8 mouse cellular contexts compared by ENCODE assay signal in the genomic region with DNA sequence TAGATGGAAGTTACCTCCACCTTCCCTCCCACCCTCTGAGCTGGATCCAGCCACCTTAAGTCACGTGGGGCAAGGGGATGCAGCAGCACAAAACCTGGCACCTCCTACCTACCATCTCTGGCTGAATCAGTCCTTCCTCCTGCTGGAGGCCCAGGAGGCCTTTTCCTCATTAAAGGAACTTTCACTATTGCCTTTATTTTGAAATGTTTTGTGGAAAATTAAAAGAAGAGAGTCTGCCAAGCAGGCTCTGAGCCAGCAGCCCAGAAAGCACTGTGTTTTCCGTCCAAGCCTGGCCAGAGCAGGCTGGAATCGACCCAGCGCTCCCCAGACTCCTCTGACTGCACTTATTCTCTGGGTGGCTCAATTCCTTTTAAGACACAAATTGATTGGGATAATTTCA.
DNase-seq lines count a peak whose midpoint lies in the region; ATAC-seq and TF ChIP-seq lines count a peak whose summit lies in the region.

No protein-coding gene starts in this region.

- H3K36me3 ChIP-seq in forebrain, embryonic 15.5 days: 0 out of 2 replicates have a peak, but pooled peaks cover 4% of the 10 kb centered on the region
- no peaks in the 10 kb centered on the region for H3K36me3 ChIP-seq in forebrain, embryonic 11.5 days (ENCODE audit: control insufficient read depth, insufficient read depth, low read length)

- H3K27ac ChIP-seq in forebrain, embryonic 15.5 days (replicated peaks): 0 out of 2 replicates have a peak overlapping the region, but pooled peaks have one; percentile 15
- H3K27ac ChIP-seq in forebrain, embryonic 11.5 days (ENCODE audit: low read depth, low read length): no peak overlapping the region
- no peak overlapping the region for H3K27ac ChIP-seq in layer of hippocampus, adult 2 months

- peaks cover 5% of the 10 kb centered on the region; the same call in 1 of the 2 replicates for H3K27me3 ChIP-seq in forebrain, embryonic 15.5 days
- H3K27me3 ChIP-seq in forebrain, embryonic 11.5 days (ENCODE audit: control insufficient read depth, insufficient read depth, low read length): no peaks in the 10 kb centered on the region

- 30% methylated on average over 4 of the region's 4 CpGs for WGBS in forebrain, embryonic 15.5 days
- WGBS in forebrain, embryonic 11.5 days: 85% methylated on average over 4 of the region's 4 CpGs

- no peak for TF ChIP-seq CTCF in layer of hippocampus, adult 2 months (conservative IDR thresholded peaks at IDR 0.05)

- no peak overlapping the region for H3K4me3 ChIP-seq in forebrain, embryonic 15.5 days
- H3K4me3 ChIP-seq in forebrain, embryonic 11.5 days (ENCODE audit: low read depth, low read length): no peak overlapping the region
- no peak overlapping the region for H3K4me3 ChIP-seq in layer of hippocampus, adult 2 months

- no peak; the same call in 1 of the 2 replicates for ATAC-seq in forebrain, embryonic 15.5 days (replicated peaks)
- ATAC-seq in forebrain, embryonic 11.5 days (replicated peaks; ENCODE audit: low FRiP score): no peak

- H3K4me2 ChIP-seq in forebrain, embryonic 15.5 days (replicated peaks): no peak overlapping the region
- no peak overlapping the region for H3K4me2 ChIP-seq in forebrain, embryonic 11.5 days (ENCODE audit: low read depth, low read length, severe bottlenecking)

- H3K4me1 ChIP-seq in forebrain, embryonic 15.5 days: peaks cover 22% of the 10 kb centered on the region
- H3K4me1 ChIP-seq in forebrain, embryonic 11.5 days (replicated peaks; ENCODE audit: control insufficient read depth, insufficient read depth, low read length): no peaks in the 10 kb centered on the region

- no peak for DNase-seq in forebrain, embryonic 11.5 days (ENCODE audit: low spot score)
- peak; percentile 6 for DNase-seq in retina, adult 2 months (ENCODE audit: low read depth, low spot score)
- DNase-seq in retina, postnatal 1 day: no peak
- peak; percentile 32 to 52 for DNase-seq in layer of hippocampus, adult 2 months (ENCODE audit: low spot score in 2 of 2)
- DNase-seq in right cerebral cortex, adult 2 months (ENCODE audit: low spot score in 2 of 2): peak; percentile 19 to 58
- no peak for DNase-seq in thymus, postnatal 4 days
- DNase-seq in spleen, postnatal 14 days (ENCODE audit: low spot score in 2 of 2): no peak

- no peaks in the 10 kb centered on the region for H3K9me3 ChIP-seq in forebrain, embryonic 15.5 days
- no peaks in the 10 kb centered on the region; the same call in 1 of the 2 replicates for H3K9me3 ChIP-seq in forebrain, embryonic 11.5 days (ENCODE audit: control insufficient read depth, low read length)

- H3K9ac ChIP-seq in forebrain, embryonic 15.5 days (replicated peaks): no peak overlapping the region
- no peak overlapping the region for H3K9ac ChIP-seq in forebrain, embryonic 11.5 days (ENCODE audit: low read length)

Comparison
In these comparisons a context has a peak if more than half of its experiments do, and no peak if none do; other contexts are left out.
1. DNase-seq: peak in retina, adult 2 months (single experiment), layer of hippocampus, adult 2 months (2 of 2) and right cerebral cortex, adult 2 months (2 of 2); none in forebrain, embryonic 11.5 days (single experiment), retina, postnatal 1 day (single experiment), thymus, postnatal 4 days (single experiment) and spleen, postnatal 14 days (0 of 2).